Mouse (Mus musculus): ENCODE data around the gene Usp19. TPM values are rescaled to one million over a fixed set of nuclear protein-coding genes. Genes with fewer than 3 reads are reported as not detected.

The Usp19 gene
- polyA plus RNA-seq, 1 experiment = 134 TPM

- TF ChIP-seq POLR2A (IDR thresholded peaks at IDR 0.05; ENCODE audit: control insufficient read depth, low read depth, low read length) (no peak), CTCF (IDR thresholded peaks at IDR 0.05; ENCODE audit: control insufficient read depth, insufficient read depth, insufficient replicate concordance, low read depth, low read length) (no peak)
- H3K36me3 ChIP-seq (ENCODE audit: control insufficient read depth, insufficient read depth, low read length) = no peaks in the 10 kb centered on the region
- no peak overlapping the region for H3K4me3 ChIP-seq (ENCODE audit: control insufficient read depth, low read depth, low read length)
- peak overlapping the region; percentile 85 for H3K27ac ChIP-seq (ENCODE audit: control insufficient read depth, insufficient read depth, low read depth, low read length)
- no peaks in the 10 kb centered on the region for H3K27me3 ChIP-seq (ENCODE audit: control insufficient read depth, insufficient read depth, low read length)
- peaks cover 4% of the 10 kb centered on the region; the same call in 1 of the 2 replicates for H3K4me1 ChIP-seq (ENCODE audit: control insufficient read depth, insufficient read depth, low read length)
Observed at GRCm38 (mm10) chr9:108469430-108469829, 21.0 kb upstream of the Usp19 start.

- H3K4me3 ChIP-seq (ENCODE audit: control insufficient read depth, low read depth, low read length) = no peak overlapping the region
- TF ChIP-seq CTCF (IDR thresholded peaks at IDR 0.05; ENCODE audit: control insufficient read depth, insufficient read depth, insufficient replicate concordance, low read depth, low read length) = no peak
- peak; percentile 34; the same call in 1 of the 2 replicates for TF ChIP-seq POLR2A (IDR thresholded peaks at IDR 0.05; ENCODE audit: control insufficient read depth, low read depth, low read length)
- H3K27me3 ChIP-seq (ENCODE audit: control insufficient read depth, insufficient read depth, low read length) = no peaks in the 10 kb centered on the region
- peaks cover 4% of the 10 kb centered on the region; the same call in 1 of the 2 replicates for H3K4me1 ChIP-seq (ENCODE audit: control insufficient read depth, insufficient read depth, low read length)
- no peaks in the 10 kb centered on the region for H3K36me3 ChIP-seq (ENCODE audit: control insufficient read depth, insufficient read depth, low read length)
- H3K27ac ChIP-seq (ENCODE audit: control insufficient read depth, insufficient read depth, low read depth, low read length) = peak overlapping the region; percentile 80
Observed at GRCm38 (mm10) chr9:108469845-108470244, 20.6 kb upstream of the Usp19 start.

- no peaks in the 10 kb centered on the region for H3K36me3 ChIP-seq (ENCODE audit: control insufficient read depth, insufficient read depth, low read length)
- TF ChIP-seq CTCF (IDR thresholded peaks at IDR 0.05; ENCODE audit: control insufficient read depth, insufficient read depth, insufficient replicate concordance, low read depth, low read length) = no peak
- no peak for TF ChIP-seq POLR2A (IDR thresholded peaks at IDR 0.05; ENCODE audit: control insufficient read depth, low read depth, low read length)
- H3K27me3 ChIP-seq (ENCODE audit: control insufficient read depth, insufficient read depth, low read length) = no peaks in the 10 kb centered on the region
- H3K4me1 ChIP-seq (ENCODE audit: control insufficient read depth, insufficient read depth, low read length) = peaks cover 14% of the 10 kb centered on the region
- H3K27ac ChIP-seq (ENCODE audit: control insufficient read depth, insufficient read depth, low read depth, low read length) = no peak overlapping the region
- no peak overlapping the region for H3K4me3 ChIP-seq (ENCODE audit: control insufficient read depth, low read depth, low read length)
Observed at GRCm38 (mm10) chr9:108474528-108474927, 15.9 kb upstream of the Usp19 start.

GRCm38 (mm10) chr9:108478638-108479156, 11.7 kb upstream of the Usp19 start:
- Histone ChIP-seq H3K4me1 (ENCODE audit: control insufficient read depth, insufficient read depth, low read length) (peaks cover 21% of the 10 kb centered on the region), H3K27me3 (ENCODE audit: control insufficient read depth, insufficient read depth, low read length) (no peaks in the 10 kb centered on the region), H3K4me3 (ENCODE audit: control insufficient read depth, low read depth, low read length) (peak overlapping the region; percentile 80), H3K36me3 (ENCODE audit: control insufficient read depth, insufficient read depth, low read length) (no peaks in the 10 kb centered on the region), H3K27ac (ENCODE audit: control insufficient read depth, insufficient read depth, low read depth, low read length) (peak overlapping the region; percentile 80)
- TF ChIP-seq POLR2A (IDR thresholded peaks at IDR 0.05; ENCODE audit: control insufficient read depth, low read depth, low read length) = no peak
- TF ChIP-seq CTCF (IDR thresholded peaks at IDR 0.05; ENCODE audit: control insufficient read depth, insufficient read depth, insufficient replicate concordance, low read depth, low read length) = no peak

GRCm38 (mm10) chr9:108479241-108479640, 11.2 kb upstream of the Usp19 start:
- no peaks in the 10 kb centered on the region for H3K36me3 ChIP-seq (ENCODE audit: control insufficient read depth, insufficient read depth, low read length)
- H3K27ac ChIP-seq (ENCODE audit: control insufficient read depth, insufficient read depth, low read depth, low read length) = peak overlapping the region; percentile 75
- no peaks in the 10 kb centered on the region for H3K27me3 ChIP-seq (ENCODE audit: control insufficient read depth, insufficient read depth, low read length)
- peaks cover 21% of the 10 kb centered on the region for H3K4me1 ChIP-seq (ENCODE audit: control insufficient read depth, insufficient read depth, low read length)
- H3K4me3 ChIP-seq (ENCODE audit: control insufficient read depth, low read depth, low read length) = peak overlapping the region; percentile 80
- no peak for TF ChIP-seq CTCF (IDR thresholded peaks at IDR 0.05; ENCODE audit: control insufficient read depth, insufficient read depth, insufficient replicate concordance, low read depth, low read length)
- TF ChIP-seq POLR2A (IDR thresholded peaks at IDR 0.05; ENCODE audit: control insufficient read depth, low read depth, low read length) = no peak

GRCm38 (mm10) chr9:108479721-108480351, 10.6 kb upstream of the Usp19 start, which contains the start of gene Lamb2:
TSS of gene Lamb2 (plus strand) at chr9:108479736.
- TF ChIP-seq CTCF (IDR thresholded peaks at IDR 0.05; ENCODE audit: control insufficient read depth, insufficient read depth, insufficient replicate concordance, low read depth, low read length) = no peak
- TF ChIP-seq POLR2A (IDR thresholded peaks at IDR 0.05; ENCODE audit: control insufficient read depth, low read depth, low read length) = peak; percentile 45; the same call in 1 of the 2 replicates
- Histone ChIP-seq H3K36me3 (ENCODE audit: control insufficient read depth, insufficient read depth, low read length) (no peaks in the 10 kb centered on the region), H3K4me1 (ENCODE audit: control insufficient read depth, insufficient read depth, low read length) (peaks cover 21% of the 10 kb centered on the region), H3K27ac (ENCODE audit: control insufficient read depth, insufficient read depth, low read depth, low read length) (peak within 1 kb of the TSS; percentile 80), H3K4me3 (ENCODE audit: control insufficient read depth, low read depth, low read length) (peak within 1 kb of the TSS; percentile 80), H3K27me3 (ENCODE audit: control insufficient read depth, insufficient read depth, low read length) (no peaks in the 10 kb centered on the region)

GRCm38 (mm10) chr9:108480813-108481519, 9.4 kb upstream of the Usp19 start:
- TF ChIP-seq POLR2A (IDR thresholded peaks at IDR 0.05; ENCODE audit: control insufficient read depth, low read depth, low read length) (no peak), CTCF (IDR thresholded peaks at IDR 0.05; ENCODE audit: control insufficient read depth, insufficient read depth, insufficient replicate concordance, low read depth, low read length) (no peak)
- peaks cover 21% of the 10 kb centered on the region for H3K4me1 ChIP-seq (ENCODE audit: control insufficient read depth, insufficient read depth, low read length)
- H3K36me3 ChIP-seq (ENCODE audit: control insufficient read depth, insufficient read depth, low read length) = no peaks in the 10 kb centered on the region
- no peak overlapping the region for H3K27ac ChIP-seq (ENCODE audit: control insufficient read depth, insufficient read depth, low read depth, low read length)
- H3K4me3 ChIP-seq (ENCODE audit: control insufficient read depth, low read depth, low read length) = no peak overlapping the region; the same call in 1 of the 2 replicates
- H3K27me3 ChIP-seq (ENCODE audit: control insufficient read depth, insufficient read depth, low read length) = no peaks in the 10 kb centered on the region

Measured in testis, adult 2 months (tissue).